Comparison of ENCODE assay signal across 14 mouse cellular contexts in the genomic region with DNA sequence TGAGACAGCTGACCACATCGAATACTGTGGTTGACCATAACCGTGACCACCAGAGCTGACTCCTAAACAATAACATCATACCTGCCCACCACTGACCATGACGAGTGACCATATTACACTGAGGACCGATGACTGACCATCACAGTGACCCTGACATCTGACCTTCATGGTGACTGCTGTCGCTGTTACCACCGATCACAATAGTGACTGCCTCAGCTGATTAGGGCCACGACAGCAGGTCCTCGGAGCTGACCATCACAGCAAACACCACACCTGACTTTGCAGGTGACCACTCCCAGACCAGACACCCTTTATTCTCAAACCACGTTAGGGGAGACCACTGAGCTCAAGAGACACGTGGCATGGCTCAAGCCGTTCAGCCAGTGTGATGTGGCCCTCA. TPM values are rescaled to one million over a fixed set of nuclear protein-coding genes. Genes with fewer than 3 reads are reported as not detected.
DNase-seq lines count a peak whose midpoint lies in the region; ATAC-seq and TF ChIP-seq lines count a peak whose summit lies in the region.
"Had no signal": no experiment of that assay in that cellular context is flagged by ENCODE, and none has a peak within 500 bp of the region (broad histone marks: within the 10 kb centered on the region; RNA-seq: fewer than 3 reads in every experiment).

No protein-coding gene starts in this region.

- H3K36me3 ChIP-seq in liver, embryonic 14.5 days (replicated peaks; ENCODE audit: control insufficient read depth, insufficient read depth, low read depth): no peaks in the 10 kb centered on the region
- H3K36me3 ChIP-seq: G1E; heart, embryonic 15.5 days; lung, embryonic 15.5 days; midbrain, embryonic 12.5 days; neural tube, embryonic 13.5 days had no signal

- peaks cover 23 to 31% of the 10 kb centered on the region in 2 experiments for H3K4me1 ChIP-seq in liver, embryonic 14.5 days (replicated peaks; ENCODE audit: control insufficient read depth in 2 of 2, insufficient read depth in 2 of 2, low read length in 1 of 2)

- H3K4me2 ChIP-seq in liver, embryonic 14.5 days (ENCODE audit: low read depth): peak overlapping the region; percentile 63
- H3K4me2 ChIP-seq: heart, embryonic 15.5 days; lung, embryonic 15.5 days; midbrain, embryonic 12.5 days; neural tube, embryonic 13.5 days had no signal

- TF ChIP-seq CTCF in liver, embryonic 14.5 days (IDR thresholded peaks at IDR 0.05; ENCODE audit: low read depth): no peak

- no peaks in the 10 kb centered on the region for H3K27me3 ChIP-seq in liver, embryonic 14.5 days (ENCODE audit: control insufficient read depth, insufficient read depth, low read length)
- H3K27me3 ChIP-seq: heart, embryonic 15.5 days; lung, embryonic 15.5 days; neural tube, embryonic 13.5 days had no signal

- H3K9me3 ChIP-seq in liver, embryonic 14.5 days (ENCODE audit: control insufficient read depth, low read length): no peaks in the 10 kb centered on the region
- H3K9me3 ChIP-seq: G1E; heart, embryonic 15.5 days; lung, embryonic 15.5 days; midbrain, embryonic 12.5 days; neural tube, embryonic 13.5 days had no signal

- no peak overlapping the region; the same call in 1 of the 2 replicates for H3K9ac ChIP-seq in liver, embryonic 14.5 days (replicated peaks)
- H3K9ac ChIP-seq: heart, embryonic 15.5 days; lung, embryonic 15.5 days; midbrain, embryonic 12.5 days; neural tube, embryonic 13.5 days had no signal

- intact Hi-C loops in left cerebral cortex, postnatal 10 days (cut with DNase I): no loop called here

- no peak for ATAC-seq in liver, embryonic 14.5 days (ENCODE audit: insufficient read depth)
- ATAC-seq in megakaryocyte, adult 5-6 weeks (ENCODE audit: poor library complexity, severe bottlenecking): no peak
- ATAC-seq: hindbrain, postnatal 0 days had no signal

- no peak overlapping the region for H3K4me3 ChIP-seq in liver, embryonic 14.5 days (ENCODE audit: insufficient read depth in 1 of 2, low read depth in 2 of 2, low read length in 2 of 2)
- H3K4me3 ChIP-seq: heart, embryonic 15.5 days; lung, embryonic 15.5 days; midbrain, embryonic 12.5 days; neural tube, embryonic 13.5 days had no signal

- peak; percentile 2 to 4 for DNase-seq in frontal cortex, postnatal 14 days (ENCODE audit: low spot score in 2 of 2)
- no peak for DNase-seq in frontal cortex, adult 2 months (ENCODE audit: extremely low spot score in 1 of 2, low spot score in 1 of 2)
- DNase-seq in layer of hippocampus, adult 11-12 months (ENCODE audit: low spot score): peak; percentile 2
- no peak for DNase-seq in layer of hippocampus, adult 9-10 months (ENCODE audit: low spot score)
- DNase-seq in adrenal gland, adult 8-10 months: peak; percentile 3
- no peak for DNase-seq in liver, embryonic 14.5 days (ENCODE audit: low read depth in 3 of 3, low spot score in 3 of 3)
- DNase-seq in left cerebral cortex, postnatal 10 days (ENCODE audit: extremely low spot score in 1 of 2, low spot score in 2 of 2): no peak

- peak overlapping the region; percentile 78 for H3K27ac ChIP-seq in liver, embryonic 14.5 days
- H3K27ac ChIP-seq: heart, embryonic 15.5 days; hindbrain, postnatal 0 days; lung, embryonic 15.5 days; midbrain, embryonic 12.5 days; neural tube, embryonic 13.5 days had no signal

- 80% methylated on average over 11 of the region's 11 CpGs for WGBS in liver, embryonic 14.5 days (ENCODE audit: insufficient replicate concordance)

- no peak for TF ChIP-seq EP300 in liver, embryonic 14.5 days (IDR thresholded peaks at IDR 0.05; ENCODE audit: low read depth)

RNA-seq across cellular contexts. Expression of a gene that starts 51.3 kb away (rescaled TPM):
- 1.7 and 2.0 TPM in 2 replicates for polyA plus RNA-seq in frontal cortex, adult 2 months (2012; rRNA removed)
- total RNA-seq in adrenal gland, adult 8-10 months (2022): 10 to 100 TPM; 26.8 to 54.4 (median 40.8) TPM
- 0.36 and 0.39 TPM in 2 replicates for polyA plus RNA-seq in liver, embryonic 14.5 days (2012; rRNA removed)
- polyA plus RNA-seq in liver, embryonic 14.5 days (2014; fragmentation: Nextera tagmentation; extraction: Ambion mirVana): 0.33 and 0.46 TPM in 2 replicates
- 1 to 10 TPM; 3.0 TPM for total RNA-seq in left cerebral cortex, postnatal 10 days (2021)
- total RNA-seq in megakaryocyte, adult 5-6 weeks (2015): not detected in 2 replicates
- total RNA-seq in megakaryocyte, adult 5-6 weeks (2017): not detected in 2 replicates
- total RNA-seq: G1E had no signal
- polyA plus RNA-seq: G1E had no signal

RNA-seq across cellular contexts. Expression of a gene that starts 57.3 kb away (rescaled TPM):
- 37.8 and 38.8 TPM in 2 replicates for polyA plus RNA-seq in frontal cortex, adult 2 months (2012; rRNA removed)
- 100 to 1,000 TPM in 2 of 4 experiments, 10 to 100 TPM in 2; 85.7 to 181 (median 114) TPM for total RNA-seq in adrenal gland, adult 8-10 months (2022)
- polyA plus RNA-seq in liver, embryonic 14.5 days (2012; rRNA removed): 2.3 TPM in 2 replicates
- polyA plus RNA-seq in liver, embryonic 14.5 days (2014; fragmentation: Nextera tagmentation; extraction: Ambion mirVana): 2.3 and 2.7 TPM in 2 replicates
- total RNA-seq in left cerebral cortex, postnatal 10 days (2021): 10 to 100 TPM; 63.0 to 70.2 TPM
- 62.5 and 80.6 TPM in 2 replicates for total RNA-seq in megakaryocyte, adult 5-6 weeks (2015)
- total RNA-seq in megakaryocyte, adult 5-6 weeks (2017): 52.4 and 67.3 TPM in 2 replicates

Comparison
In these comparisons a context has a peak if more than half of its experiments do, and no peak if none do; other contexts are left out.
1. DNase-seq: peak in frontal cortex, postnatal 14 days (2 of 2), layer of hippocampus, adult 11-12 months (single experiment) and adrenal gland, adult 8-10 months (single experiment); none in frontal cortex, adult 2 months (0 of 2), layer of hippocampus, adult 9-10 months (single experiment), liver, embryonic 14.5 days (0 of 3) and left cerebral cortex, postnatal 10 days (0 of 2).
2. RNA of a gene that starts 51.3 kb away (total RNA-seq): 26.8 to 54.4 TPM in adrenal gland, adult 8-10 months; 3.0 TPM in left cerebral cortex, postnatal 10 days and not detected in megakaryocyte, adult 5-6 weeks; every median in the first group is over 4 times any median in the second.